Mouse (Mus musculus): Measurements from ENCODE around the gene Il1f5. TPM values are rescaled to one million over a fixed set of nuclear protein-coding genes. Genes with fewer than 3 reads are reported as not detected.

Il1f5 gene
- polyA plus RNA-seq (2014; fragmentation: Nextera tagmentation; extraction: Ambion mirVana), result not detected in 2 replicates

GRCm38 (mm10) chr2:24276654-24277053 lies at the start of gene Il1f5:
TSS of gene Il1f5 (plus strand) at chr2:24276954.
- Histone ChIP-seq H3K4me1 (replicated peaks; ENCODE audit: control insufficient read depth, insufficient read depth, low read length) (no peaks in the 10 kb centered on the region), H3K4me2 (replicated peaks) (no peak within 1 kb of the TSS), H3K9me3 (ENCODE audit: control insufficient read depth, low read length) (no peaks in the 10 kb centered on the region), H3K27ac (no peak within 1 kb of the TSS), H3K9ac (no peak within 1 kb of the TSS), H3K4me3 (replicated peaks; ENCODE audit: low read length) (no peak within 1 kb of the TSS), H3K27me3 (ENCODE audit: control insufficient read depth, insufficient read depth, low read length) (no peaks in the 10 kb centered on the region), H3K36me3 (replicated peaks; ENCODE audit: control insufficient read depth, insufficient read depth) (no peaks in the 10 kb centered on the region)
- DNase-seq (ENCODE audit: low spot score), result no peak
- no peak for ATAC-seq (ENCODE audit: low FRiP score)

- Histone ChIP-seq H3K27ac (no peak overlapping the region), H3K27me3 (ENCODE audit: control insufficient read depth, insufficient read depth, low read length) (no peaks in the 10 kb centered on the region), H3K4me2 (replicated peaks) (no peak overlapping the region), H3K9me3 (ENCODE audit: control insufficient read depth, low read length) (no peaks in the 10 kb centered on the region), H3K4me1 (replicated peaks; ENCODE audit: control insufficient read depth, insufficient read depth, low read length) (no peaks in the 10 kb centered on the region), H3K9ac (no peak overlapping the region), H3K4me3 (replicated peaks; ENCODE audit: low read length) (no peak overlapping the region), H3K36me3 (replicated peaks; ENCODE audit: control insufficient read depth, insufficient read depth) (no peaks in the 10 kb centered on the region)
- ATAC-seq (ENCODE audit: low FRiP score) (no peak), DNase-seq (ENCODE audit: low spot score) (no peak)
- WGBS, result 76% methylated on average over 2 of the region's 2 CpGs
Observed at GRCm38 (mm10) chr2:24227191-24227590, 49.6 kb upstream of the Il1f5 start.

- Histone ChIP-seq H3K9ac (no peak overlapping the region), H3K9me3 (ENCODE audit: control insufficient read depth, low read length) (no peaks in the 10 kb centered on the region), H3K4me2 (replicated peaks) (no peak overlapping the region), H3K27ac (no peak overlapping the region), H3K4me1 (replicated peaks; ENCODE audit: control insufficient read depth, insufficient read depth, low read length) (no peaks in the 10 kb centered on the region), H3K4me3 (replicated peaks; ENCODE audit: low read length) (no peak overlapping the region), H3K27me3 (ENCODE audit: control insufficient read depth, insufficient read depth, low read length) (no peaks in the 10 kb centered on the region), H3K36me3 (replicated peaks; ENCODE audit: control insufficient read depth, insufficient read depth) (no peaks in the 10 kb centered on the region)
- no peak for DNase-seq (ENCODE audit: low spot score)
- no peak for ATAC-seq (ENCODE audit: low FRiP score)
- WGBS, result 97% methylated on average over 1 of the region's 1 CpGs
Observed at GRCm38 (mm10) chr2:24267503-24267902, 9.3 kb upstream of the Il1f5 start.

GRCm38 (mm10) chr2:24273619-24274018 lies 3.1 kb upstream of the Il1f5 start:
- H3K9me3 ChIP-seq (ENCODE audit: control insufficient read depth, low read length), result no peaks in the 10 kb centered on the region
- no peaks in the 10 kb centered on the region for H3K36me3 ChIP-seq (replicated peaks; ENCODE audit: control insufficient read depth, insufficient read depth)
- no peak overlapping the region for H3K4me3 ChIP-seq (replicated peaks; ENCODE audit: low read length)
- H3K27ac ChIP-seq, result no peak overlapping the region
- WGBS, result 79% methylated on average over 2 of the region's 2 CpGs
- DNase-seq (ENCODE audit: low spot score) (no peak), ATAC-seq (ENCODE audit: low FRiP score) (no peak)
- H3K4me1 ChIP-seq (replicated peaks; ENCODE audit: control insufficient read depth, insufficient read depth, low read length), result no peaks in the 10 kb centered on the region
- no peak overlapping the region for H3K4me2 ChIP-seq (replicated peaks)
- no peaks in the 10 kb centered on the region for H3K27me3 ChIP-seq (ENCODE audit: control insufficient read depth, insufficient read depth, low read length)
- no peak overlapping the region for H3K9ac ChIP-seq

- Histone ChIP-seq H3K4me1 (replicated peaks; ENCODE audit: control insufficient read depth, insufficient read depth, low read length) (no peaks in the 10 kb centered on the region), H3K27ac (no peak overlapping the region), H3K36me3 (replicated peaks; ENCODE audit: control insufficient read depth, insufficient read depth) (no peaks in the 10 kb centered on the region), H3K4me3 (replicated peaks; ENCODE audit: low read length) (no peak overlapping the region), H3K9ac (no peak overlapping the region), H3K27me3 (ENCODE audit: control insufficient read depth, insufficient read depth, low read length) (no peaks in the 10 kb centered on the region), H3K4me2 (replicated peaks) (no peak overlapping the region), H3K9me3 (ENCODE audit: control insufficient read depth, low read length) (no peaks in the 10 kb centered on the region)
- 8% methylated on average over 1 of the region's 1 CpGs for WGBS
- DNase-seq (ENCODE audit: low spot score), result no peak
- ATAC-seq (ENCODE audit: low FRiP score), result no peak
Observed at GRCm38 (mm10) chr2:24275146-24275545, 1.6 kb upstream of the Il1f5 start.

GRCm38 (mm10) chr2:24290896-24291295 lies 14.1 kb downstream of the Il1f5 start, which contains the start of gene Il1f10:
TSS of gene Il1f10 (plus strand) at chr2:24291196.
- Histone ChIP-seq H3K4me1 (replicated peaks; ENCODE audit: control insufficient read depth, insufficient read depth, low read length) (no peaks in the 10 kb centered on the region), H3K4me3 (replicated peaks; ENCODE audit: low read length) (no peak within 1 kb of the TSS)
- 93% methylated on average over 5 of the region's 5 CpGs for WGBS

GRCm38 (mm10) chr2:24294616-24295015 lies 17.9 kb downstream of the Il1f5 start:
- ATAC-seq (ENCODE audit: low FRiP score), result no peak
- DNase-seq (ENCODE audit: low spot score), result no peak
- 45% methylated on average over 1 of the region's 1 CpGs for WGBS
- no peak overlapping the region for H3K27ac ChIP-seq
- no peak overlapping the region for H3K4me3 ChIP-seq (replicated peaks; ENCODE audit: low read length)
- H3K9me3 ChIP-seq (ENCODE audit: control insufficient read depth, low read length), result no peaks in the 10 kb centered on the region
- no peaks in the 10 kb centered on the region for H3K36me3 ChIP-seq (replicated peaks; ENCODE audit: control insufficient read depth, insufficient read depth)
- no peak overlapping the region for H3K4me2 ChIP-seq (replicated peaks)
- no peaks in the 10 kb centered on the region for H3K27me3 ChIP-seq (ENCODE audit: control insufficient read depth, insufficient read depth, low read length)
- no peaks in the 10 kb centered on the region for H3K4me1 ChIP-seq (replicated peaks; ENCODE audit: control insufficient read depth, insufficient read depth, low read length)
- H3K9ac ChIP-seq, result no peak overlapping the region

More at GRCm38 (mm10) chr2:24290896-24291295, 14.1 kb downstream of the Il1f5 start, which contains the start of gene Il1f10:
- H3K4me2 ChIP-seq (replicated peaks), result no peak within 1 kb of the TSS
- H3K27ac ChIP-seq, result no peak within 1 kb of the TSS
- no peak within 1 kb of the TSS for H3K9ac ChIP-seq
- DNase-seq (ENCODE audit: low spot score) (no peak), ATAC-seq (ENCODE audit: low FRiP score) (no peak)
- H3K27me3 ChIP-seq (ENCODE audit: control insufficient read depth, insufficient read depth, low read length), result no peaks in the 10 kb centered on the region
- H3K9me3 ChIP-seq (ENCODE audit: control insufficient read depth, low read length), result no peaks in the 10 kb centered on the region
- H3K36me3 ChIP-seq (replicated peaks; ENCODE audit: control insufficient read depth, insufficient read depth), result no peaks in the 10 kb centered on the region

- H3K9me3 ChIP-seq (ENCODE audit: control insufficient read depth, low read length), result no peaks in the 10 kb centered on the region
- no peak overlapping the region for H3K4me3 ChIP-seq (replicated peaks; ENCODE audit: low read length)
- no peaks in the 10 kb centered on the region for H3K36me3 ChIP-seq (replicated peaks; ENCODE audit: control insufficient read depth, insufficient read depth)
- H3K4me1 ChIP-seq (replicated peaks; ENCODE audit: control insufficient read depth, insufficient read depth, low read length), result no peaks in the 10 kb centered on the region
- ATAC-seq (ENCODE audit: low FRiP score) (peak; percentile 55; the same call in 1 of the 2 replicates), DNase-seq (ENCODE audit: low spot score) (peak; percentile 94)
- H3K27ac ChIP-seq, result no peak overlapping the region
- no peak overlapping the region for H3K9ac ChIP-seq
- WGBS, result 6% methylated on average over 3 of the region's 3 CpGs
- no peaks in the 10 kb centered on the region for H3K27me3 ChIP-seq (ENCODE audit: control insufficient read depth, insufficient read depth, low read length)
- no peak overlapping the region for H3K4me2 ChIP-seq (replicated peaks)
Observed at GRCm38 (mm10) chr2:24296837-24297236, 20.1 kb downstream of the Il1f5 start.

GRCm38 (mm10) chr2:24311302-24312001 lies 34.7 kb downstream of the Il1f5 start:
- WGBS, result 83% methylated on average over 6 of the region's 6 CpGs
- H3K4me2 ChIP-seq (replicated peaks), result no peak overlapping the region
- DNase-seq (ENCODE audit: low spot score), result no peak
- no peaks in the 10 kb centered on the region for H3K36me3 ChIP-seq (replicated peaks; ENCODE audit: control insufficient read depth, insufficient read depth)
- no peaks in the 10 kb centered on the region for H3K27me3 ChIP-seq (ENCODE audit: control insufficient read depth, insufficient read depth, low read length)
- no peak for ATAC-seq (ENCODE audit: low FRiP score)
- no peaks in the 10 kb centered on the region for H3K4me1 ChIP-seq (replicated peaks; ENCODE audit: control insufficient read depth, insufficient read depth, low read length)
- no peak overlapping the region for H3K9ac ChIP-seq
- no peak overlapping the region for H3K4me3 ChIP-seq (replicated peaks; ENCODE audit: low read length)
- no peak overlapping the region for H3K27ac ChIP-seq
- H3K9me3 ChIP-seq (ENCODE audit: control insufficient read depth, low read length), result no peaks in the 10 kb centered on the region

GRCm38 (mm10) chr2:24316919-24317318 lies 40.2 kb downstream of the Il1f5 start:
- Histone ChIP-seq H3K9me3 (ENCODE audit: control insufficient read depth, low read length) (no peaks in the 10 kb centered on the region), H3K4me1 (replicated peaks; ENCODE audit: control insufficient read depth, insufficient read depth, low read length) (no peaks in the 10 kb centered on the region), H3K36me3 (replicated peaks; ENCODE audit: control insufficient read depth, insufficient read depth) (no peaks in the 10 kb centered on the region), H3K27me3 (ENCODE audit: control insufficient read depth, insufficient read depth, low read length) (no peaks in the 10 kb centered on the region), H3K4me3 (replicated peaks; ENCODE audit: low read length) (no peak overlapping the region), H3K27ac (no peak overlapping the region), H3K9ac (no peak overlapping the region), H3K4me2 (replicated peaks) (no peak overlapping the region)
- DNase-seq (ENCODE audit: low spot score), result no peak
- WGBS, result 91% methylated on average over 1 of the region's 1 CpGs
- ATAC-seq (ENCODE audit: low FRiP score), result no peak
